ENCODE assay signal across 7 mouse cellular contexts in the genomic region with DNA sequence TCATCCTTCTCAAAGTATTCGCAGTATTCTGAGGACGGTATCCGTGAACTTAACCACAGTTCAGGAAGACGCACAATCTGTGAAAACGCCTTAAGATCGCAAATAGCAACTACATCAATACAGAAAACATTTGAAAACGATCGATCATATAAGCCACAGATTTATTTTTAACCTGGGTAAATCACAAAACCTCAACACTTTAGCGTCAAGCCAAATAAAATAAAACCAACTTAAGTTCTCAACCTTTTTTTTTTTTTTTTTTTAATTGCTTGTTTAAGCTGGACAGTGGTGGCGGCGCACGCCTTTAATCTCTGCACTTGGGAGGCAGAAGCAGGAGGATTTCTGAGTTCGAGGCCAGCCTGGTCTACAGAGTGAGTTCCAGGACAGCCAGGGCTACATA. TPM values are rescaled to one million over a fixed set of nuclear protein-coding genes. Genes with fewer than 3 reads are reported as not detected.
A peak's percentile ranks its signal among the peaks of the same experiment; 100 is the strongest.
DNase-seq lines count a peak whose midpoint lies in the region; ATAC-seq and TF ChIP-seq lines count a peak whose summit lies in the region.

No protein-coding gene starts in this region.

- peak overlapping the region; percentile 52 for H3K4me2 ChIP-seq in lung, embryonic 15.5 days
- peak overlapping the region; percentile 48 for H3K4me2 ChIP-seq in embryonic facial prominence, embryonic 13.5 days

- 28% methylated on average over 13 of the region's 13 CpGs for WGBS in lung, embryonic 15.5 days
- WGBS in embryonic facial prominence, embryonic 13.5 days: 40% methylated on average over 13 of the region's 13 CpGs
- WGBS in limb, embryonic 10.5 days: 35% methylated on average over 13 of the region's 13 CpGs
- 18% methylated on average over 13 of the region's 13 CpGs for WGBS in small intestine, adult 2 months

- H3K4me3 ChIP-seq in lung, embryonic 15.5 days: peak overlapping the region; percentile 61
- peak overlapping the region; percentile 83 for H3K4me3 ChIP-seq in embryonic facial prominence, embryonic 13.5 days
- peak overlapping the region; percentile 83 for H3K4me3 ChIP-seq in limb, embryonic 10.5 days
- H3K4me3 ChIP-seq in small intestine, adult 2 months (ENCODE audit: low read depth, low read length): peak overlapping the region; percentile 61

- H3K9ac ChIP-seq in lung, embryonic 15.5 days: 0 out of 2 replicates have a peak overlapping the region, but pooled peaks have one; percentile 13
- 0 out of 2 replicates have a peak overlapping the region, but pooled peaks have one; percentile 36 for H3K9ac ChIP-seq in embryonic facial prominence, embryonic 13.5 days

- intact Hi-C loops in left cerebral cortex, postnatal 36 days (cut with DNase I): loop anchor here (10.0 kb wide), 2 partner anchors 180 to 1020 kb away; a partner anchor contains a TSS

- ATAC-seq in lung, embryonic 15.5 days (ENCODE audit: borderline replicate concordance, extremely low read depth, low FRiP score, low TSS enrichment): no peak
- ATAC-seq in embryonic facial prominence, embryonic 13.5 days (ENCODE audit: insufficient number of reproducible peaks, insufficient read depth, low FRiP score, low TSS enrichment, low read depth): no peak

- TF ChIP-seq CTCF in small intestine, adult 2 months (IDR thresholded peaks at IDR 0.05; ENCODE audit: extremely low read depth, insufficient read length, insufficient replicate concordance, low read depth, low read length): no peak

- H3K27me3 ChIP-seq in lung, embryonic 15.5 days: no peaks in the 10 kb centered on the region
- no peaks in the 10 kb centered on the region for H3K27me3 ChIP-seq in embryonic facial prominence, embryonic 13.5 days
- H3K27me3 ChIP-seq in limb, embryonic 10.5 days (ENCODE audit: low read depth, poor library complexity, severe bottlenecking): no peaks in the 10 kb centered on the region
- H3K27me3 ChIP-seq in small intestine, adult 2 months (ENCODE audit: control insufficient read depth, insufficient read depth, low read length): no peaks in the 10 kb centered on the region

- H3K27ac ChIP-seq in lung, embryonic 15.5 days: no peak overlapping the region
- H3K27ac ChIP-seq in embryonic facial prominence, embryonic 13.5 days: no peak overlapping the region; the same call in 1 of the 2 replicates
- H3K27ac ChIP-seq in limb, embryonic 10.5 days: peak overlapping the region; percentile 84
- no peak overlapping the region for H3K27ac ChIP-seq in small intestine, adult 2 months (ENCODE audit: insufficient read depth, low read depth, low read length)

- peaks cover 9% of the 10 kb centered on the region for H3K4me1 ChIP-seq in lung, embryonic 15.5 days
- peaks cover 9% of the 10 kb centered on the region for H3K4me1 ChIP-seq in embryonic facial prominence, embryonic 13.5 days
- peaks cover 7% of the 10 kb centered on the region for H3K4me1 ChIP-seq in limb, embryonic 10.5 days
- no peaks in the 10 kb centered on the region; the same call in 1 of the 2 replicates for H3K4me1 ChIP-seq in small intestine, adult 2 months (ENCODE audit: control insufficient read depth, insufficient read depth, insufficient read length, low read length)

- TF ChIP-seq POLR2A in small intestine, adult 2 months (IDR thresholded peaks at IDR 0.05; ENCODE audit: low read depth, low read length): no peak

- no peaks in the 10 kb centered on the region for H3K9me3 ChIP-seq in lung, embryonic 15.5 days
- no peaks in the 10 kb centered on the region for H3K9me3 ChIP-seq in embryonic facial prominence, embryonic 13.5 days
- H3K9me3 ChIP-seq in limb, embryonic 10.5 days (replicated peaks): no peaks in the 10 kb centered on the region

- no peak for DNase-seq in lung, postnatal 10 days
- no peak for DNase-seq in limb, embryonic 10.5 days (ENCODE audit: low spot score)
- DNase-seq in left cerebral cortex, postnatal 36 days (ENCODE audit: low spot score in 2 of 2): no peak
- DNase-seq in adrenal gland, postnatal 4 days (ENCODE audit: low spot score in 2 of 2): no peak

- peaks cover 25% of the 10 kb centered on the region for H3K36me3 ChIP-seq in lung, embryonic 15.5 days
- H3K36me3 ChIP-seq in embryonic facial prominence, embryonic 13.5 days: peaks cover 27% of the 10 kb centered on the region
- peaks cover 31% of the 10 kb centered on the region for H3K36me3 ChIP-seq in limb, embryonic 10.5 days
- H3K36me3 ChIP-seq in small intestine, adult 2 months (ENCODE audit: control insufficient read depth, insufficient read depth, low read length): peaks cover 13% of the 10 kb centered on the region

RNA-seq across cellular contexts. Expression of a gene that starts 0.6 kb away (rescaled TPM):
- polyA plus RNA-seq in lung, embryonic 15.5 days (2015; fragmentation: Nextera tagmentation; extraction: Ambion mirVana): 108 and 110 TPM in 2 replicates
- 110 and 111 TPM in 2 replicates for polyA plus RNA-seq in embryonic facial prominence, embryonic 13.5 days (2015; fragmentation: Nextera tagmentation; extraction: Ambion mirVana)
- 135 and 140 TPM in 2 replicates for polyA plus RNA-seq in limb, embryonic 10.5 days (2016; fragmentation: Nextera tagmentation; extraction: Ambion mirVana)
- 9.0 and 18.6 TPM in 2 replicates for polyA plus RNA-seq in small intestine, adult 2 months (2012; rRNA removed)
- 10 to 100 TPM; 39.4 to 39.7 TPM for total RNA-seq in left cerebral cortex, postnatal 36 days (2021)
- total RNA-seq in adrenal gland, postnatal 4 days (2021): 10 to 100 TPM; 53.2 to 59.1 TPM

RNA-seq across cellular contexts. Expression of a gene that starts 5.1 kb away (rescaled TPM):
- 0.49 and 2.7 TPM in 2 replicates for polyA plus RNA-seq in lung, embryonic 15.5 days (2015; fragmentation: Nextera tagmentation; extraction: Ambion mirVana)
- polyA plus RNA-seq in embryonic facial prominence, embryonic 13.5 days (2015; fragmentation: Nextera tagmentation; extraction: Ambion mirVana): 6.0 TPM in 1 of 2 replicates, not detected in the other
- 0.06 TPM in 1 of 2 replicates, not detected in the other for polyA plus RNA-seq in limb, embryonic 10.5 days (2016; fragmentation: Nextera tagmentation; extraction: Ambion mirVana)
- polyA plus RNA-seq in small intestine, adult 2 months (2012; rRNA removed): not detected in 2 replicates
- total RNA-seq in left cerebral cortex, postnatal 36 days (2021): not detected
- total RNA-seq in adrenal gland, postnatal 4 days (2021): 100 to 1,000 TPM in 1 of 2 experiments, 1 to 10 TPM in 1; 4.0 to 144 TPM

RNA-seq across cellular contexts. Expression of a gene that starts 28.9 kb away (rescaled TPM):
- polyA plus RNA-seq in lung, embryonic 15.5 days (2015; fragmentation: Nextera tagmentation; extraction: Ambion mirVana): 0.79 and 4.0 TPM in 2 replicates
- polyA plus RNA-seq in embryonic facial prominence, embryonic 13.5 days (2015; fragmentation: Nextera tagmentation; extraction: Ambion mirVana): 12.2 TPM in 1 of 2 replicates, not detected in the other
- not detected in 2 replicates for polyA plus RNA-seq in limb, embryonic 10.5 days (2016; fragmentation: Nextera tagmentation; extraction: Ambion mirVana)
- polyA plus RNA-seq in small intestine, adult 2 months (2012; rRNA removed): not detected in 2 replicates
- not detected for total RNA-seq in left cerebral cortex, postnatal 36 days (2021)
- 100 to 1,000 TPM in 1 of 2 experiments, 1 to 10 TPM in 1; 8.3 to 344 TPM for total RNA-seq in adrenal gland, postnatal 4 days (2021)

RNA-seq across cellular contexts. Expression of a gene that starts 47.2 kb away (rescaled TPM):
- polyA plus RNA-seq in lung, embryonic 15.5 days (2015; fragmentation: Nextera tagmentation; extraction: Ambion mirVana): 0.76 and 4.1 TPM in 2 replicates
- polyA plus RNA-seq in embryonic facial prominence, embryonic 13.5 days (2015; fragmentation: Nextera tagmentation; extraction: Ambion mirVana): 16.7 TPM in 1 of 2 replicates, not detected in the other
- polyA plus RNA-seq in limb, embryonic 10.5 days (2016; fragmentation: Nextera tagmentation; extraction: Ambion mirVana): 0.09 and 0.24 TPM in 2 replicates
- not detected in 2 replicates for polyA plus RNA-seq in small intestine, adult 2 months (2012; rRNA removed)
- not detected for total RNA-seq in left cerebral cortex, postnatal 36 days (2021)
- 100 to 1,000 TPM in 1 of 2 experiments, 1 to 10 TPM in 1; 7.6 to 283 TPM for total RNA-seq in adrenal gland, postnatal 4 days (2021)
